Mouse (Mus musculus): Measurements from ENCODE around the gene Btrc. TPM values are rescaled to one million over a fixed set of nuclear protein-coding genes. Genes with fewer than 3 reads are reported as not detected.

Btrc gene
- polyA plus RNA-seq (2014; fragmentation: Nextera tagmentation; extraction: Ambion mirVana) = 44.6 and 45.0 TPM in 2 replicates

GRCm38 (mm10) chr19:45363384-45363926 is at the start of gene Btrc:
Btrc (plus strand) TSS chr19:45363734.
- Histone ChIP-seq H3K27ac (replicated peaks; ENCODE audit: low read depth, low read length) (peak within 1 kb of the TSS; percentile 95), H3K27me3 (replicated peaks; ENCODE audit: control insufficient read depth, insufficient read depth, low read length) (no peaks in the 10 kb centered on the region), H3K36me3 (ENCODE audit: control insufficient read depth, insufficient read depth, low read length) (no peaks in the 10 kb centered on the region), H3K9me3 (ENCODE audit: control insufficient read depth, low read length) (no peaks in the 10 kb centered on the region), H3K4me3 (ENCODE audit: low read depth, low read length) (peak within 1 kb of the TSS; percentile 88), H3K4me2 (ENCODE audit: low read depth, low read length) (peak within 1 kb of the TSS; percentile 86), H3K4me1 (ENCODE audit: control insufficient read depth, insufficient read depth, low read length) (peaks cover 7% of the 10 kb centered on the region; the same call in 1 of the 2 replicates), H3K9ac (ENCODE audit: low read depth, low read length) (peak within 1 kb of the TSS; percentile 88)
- peak; percentile 99 for ATAC-seq (ENCODE audit: low read depth)
- WGBS = under 1% methylated on average over 37 of the region's 42 CpGs
- peak; percentile 100 for DNase-seq (ENCODE audit: low spot score)

GRCm38 (mm10) chr19:45317473-45317882 is 46.1 kb upstream of the Btrc start:
- peak; percentile 76 for DNase-seq (ENCODE audit: low spot score)
- Histone ChIP-seq H3K36me3 (ENCODE audit: control insufficient read depth, insufficient read depth, low read length) (no peaks in the 10 kb centered on the region), H3K4me2 (ENCODE audit: low read depth, low read length) (peak overlapping the region; percentile 29), H3K27me3 (replicated peaks; ENCODE audit: control insufficient read depth, insufficient read depth, low read length) (no peaks in the 10 kb centered on the region), H3K9ac (ENCODE audit: low read depth, low read length) (peak overlapping the region; percentile 43; the same call in 1 of the 2 replicates), H3K4me3 (ENCODE audit: low read depth, low read length) (no peak overlapping the region), H3K4me1 (ENCODE audit: control insufficient read depth, insufficient read depth, low read length) (peaks cover 11% of the 10 kb centered on the region), H3K27ac (replicated peaks; ENCODE audit: low read depth, low read length) (peak overlapping the region; percentile 73), H3K9me3 (ENCODE audit: control insufficient read depth, low read length) (no peaks in the 10 kb centered on the region)
- WGBS = 20% methylated on average over 13 of the region's 13 CpGs
- 0 out of 2 replicates have a peak, but pooled peaks have one; percentile 53 for ATAC-seq (ENCODE audit: low read depth)

DNA sequence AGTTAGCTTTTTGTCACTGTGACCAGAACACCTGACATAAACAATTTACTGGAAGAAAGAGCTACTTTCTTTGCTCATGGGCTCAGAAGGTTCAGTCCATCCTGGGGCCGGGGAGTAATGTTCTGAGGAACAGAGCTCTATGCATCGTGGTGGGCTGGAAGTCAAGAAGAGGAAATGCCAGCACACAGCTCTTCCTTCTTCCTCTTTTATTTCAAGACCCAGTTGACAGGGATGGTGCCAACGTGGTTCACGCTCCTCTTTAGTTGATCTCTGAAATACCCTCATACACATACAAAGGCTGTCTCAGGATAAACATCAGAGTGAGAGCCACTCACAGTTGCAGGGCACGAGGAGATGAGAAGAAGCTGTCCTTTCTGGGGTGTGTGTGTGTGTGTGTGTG is 42.5 kb upstream of the Btrc start:
- Histone ChIP-seq H3K36me3 (ENCODE audit: control insufficient read depth, insufficient read depth, low read length) (no peaks in the 10 kb centered on the region), H3K4me2 (ENCODE audit: low read depth, low read length) (no peak overlapping the region), H3K27ac (replicated peaks; ENCODE audit: low read depth, low read length) (no peak overlapping the region), H3K27me3 (replicated peaks; ENCODE audit: control insufficient read depth, insufficient read depth, low read length) (no peaks in the 10 kb centered on the region), H3K4me3 (ENCODE audit: low read depth, low read length) (no peak overlapping the region), H3K9me3 (ENCODE audit: control insufficient read depth, low read length) (no peaks in the 10 kb centered on the region), H3K4me1 (ENCODE audit: control insufficient read depth, insufficient read depth, low read length) (peaks cover 11% of the 10 kb centered on the region), H3K9ac (ENCODE audit: low read depth, low read length) (no peak overlapping the region)
- ATAC-seq (ENCODE audit: low read depth) = no peak
- DNase-seq (ENCODE audit: low spot score) = no peak
- 72% methylated on average over 5 of the region's 5 CpGs for WGBS

- Histone ChIP-seq H3K4me3 (ENCODE audit: low read depth, low read length) (no peak overlapping the region), H3K9me3 (ENCODE audit: control insufficient read depth, low read length) (no peaks in the 10 kb centered on the region), H3K9ac (ENCODE audit: low read depth, low read length) (no peak overlapping the region), H3K27ac (replicated peaks; ENCODE audit: low read depth, low read length) (no peak overlapping the region), H3K36me3 (ENCODE audit: control insufficient read depth, insufficient read depth, low read length) (no peaks in the 10 kb centered on the region), H3K4me1 (ENCODE audit: control insufficient read depth, insufficient read depth, low read length) (peaks cover 4% of the 10 kb centered on the region; the same call in 1 of the 2 replicates), H3K27me3 (replicated peaks; ENCODE audit: control insufficient read depth, insufficient read depth, low read length) (peaks cover 4% of the 10 kb centered on the region; the same call in 1 of the 2 replicates), H3K4me2 (ENCODE audit: low read depth, low read length) (no peak overlapping the region)
- WGBS = 55% methylated on average over 3 of the region's 3 CpGs
- no peak for DNase-seq (ENCODE audit: low spot score)
- no peak for ATAC-seq (ENCODE audit: low read depth)
These were observed 34.5 kb upstream of the Btrc start for GRCm38 (mm10) chr19:45329039-45329438.

GRCm38 (mm10) chr19:45329748-45330298 is 33.7 kb upstream of the Btrc start:
- Histone ChIP-seq H3K9me3 (ENCODE audit: control insufficient read depth, low read length) (no peaks in the 10 kb centered on the region), H3K36me3 (ENCODE audit: control insufficient read depth, insufficient read depth, low read length) (no peaks in the 10 kb centered on the region), H3K4me3 (ENCODE audit: low read depth, low read length) (no peak overlapping the region), H3K27me3 (replicated peaks; ENCODE audit: control insufficient read depth, insufficient read depth, low read length) (peaks cover 4% of the 10 kb centered on the region; the same call in 1 of the 2 replicates), H3K4me1 (ENCODE audit: control insufficient read depth, insufficient read depth, low read length) (peaks cover 4% of the 10 kb centered on the region; the same call in 1 of the 2 replicates), H3K27ac (replicated peaks; ENCODE audit: low read depth, low read length) (no peak overlapping the region), H3K4me2 (ENCODE audit: low read depth, low read length) (peak overlapping the region; percentile 30), H3K9ac (ENCODE audit: low read depth, low read length) (no peak overlapping the region; the same call in 1 of the 2 replicates)
- ATAC-seq (ENCODE audit: low read depth) = no peak
- DNase-seq (ENCODE audit: low spot score) = no peak
- WGBS = 15% methylated on average over 24 of the region's 24 CpGs

GRCm38 (mm10) chr19:45336718-45337117 is 26.8 kb upstream of the Btrc start:
- peak; percentile 53; the same call in 1 of the 2 replicates for ATAC-seq (ENCODE audit: low read depth)

DNA sequence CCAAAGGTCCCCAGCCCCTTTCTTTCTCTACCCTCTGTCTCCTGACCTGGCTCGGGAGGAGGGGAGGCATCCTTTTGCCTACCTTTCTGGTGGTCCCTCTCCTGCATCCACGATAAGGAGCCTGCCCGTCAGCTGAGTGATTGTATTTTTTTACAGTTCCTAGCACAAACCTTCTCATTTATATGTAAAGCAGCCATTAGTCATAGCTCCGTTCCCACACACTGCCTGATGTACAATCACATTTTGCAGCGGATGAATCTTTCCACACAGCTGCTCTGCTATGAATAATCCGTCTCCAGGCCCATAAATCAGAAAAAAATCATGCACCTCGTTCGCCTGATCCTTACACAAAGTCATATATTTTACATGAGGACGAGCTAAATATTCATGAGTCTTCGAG is 25.4 kb upstream of the Btrc start:
- H3K9ac ChIP-seq (ENCODE audit: low read depth, low read length) = no peak overlapping the region
- H3K4me3 ChIP-seq (ENCODE audit: low read depth, low read length) = no peak overlapping the region
- H3K4me1 ChIP-seq (ENCODE audit: control insufficient read depth, insufficient read depth, low read length) = peaks cover 11% of the 10 kb centered on the region; the same call in 1 of the 2 replicates
- H3K4me2 ChIP-seq (ENCODE audit: low read depth, low read length) = no peak overlapping the region
- no peaks in the 10 kb centered on the region for H3K36me3 ChIP-seq (ENCODE audit: control insufficient read depth, insufficient read depth, low read length)
- DNase-seq (ENCODE audit: low spot score) (peak; percentile 26), ATAC-seq (ENCODE audit: low read depth) (no peak)
- 53% methylated on average over 10 of the region's 10 CpGs for WGBS
- H3K27me3 ChIP-seq (replicated peaks; ENCODE audit: control insufficient read depth, insufficient read depth, low read length) = no peaks in the 10 kb centered on the region
- H3K9me3 ChIP-seq (ENCODE audit: control insufficient read depth, low read length) = no peaks in the 10 kb centered on the region
- no peak overlapping the region for H3K27ac ChIP-seq (replicated peaks; ENCODE audit: low read depth, low read length)

More at GRCm38 (mm10) chr19:45336718-45337117, 26.8 kb upstream of the Btrc start:
- DNase-seq (ENCODE audit: low spot score) = peak; percentile 48
- Histone ChIP-seq H3K4me2 (ENCODE audit: low read depth, low read length) (no peak overlapping the region), H3K4me1 (ENCODE audit: control insufficient read depth, insufficient read depth, low read length) (peaks cover 11% of the 10 kb centered on the region; the same call in 1 of the 2 replicates), H3K4me3 (ENCODE audit: low read depth, low read length) (no peak overlapping the region), H3K9ac (ENCODE audit: low read depth, low read length) (no peak overlapping the region), H3K9me3 (ENCODE audit: control insufficient read depth, low read length) (no peaks in the 10 kb centered on the region), H3K27me3 (replicated peaks; ENCODE audit: control insufficient read depth, insufficient read depth, low read length) (no peaks in the 10 kb centered on the region), H3K36me3 (ENCODE audit: control insufficient read depth, insufficient read depth, low read length) (no peaks in the 10 kb centered on the region), H3K27ac (replicated peaks; ENCODE audit: low read depth, low read length) (no peak overlapping the region)
- WGBS = 76% methylated on average over 6 of the region's 6 CpGs

GRCm38 (mm10) chr19:45343941-45344340 is 19.6 kb upstream of the Btrc start:
- no peak overlapping the region for H3K27ac ChIP-seq (replicated peaks; ENCODE audit: low read depth, low read length)
- DNase-seq (ENCODE audit: low spot score) (peak; percentile 18), ATAC-seq (ENCODE audit: low read depth) (no peak)
- H3K4me3 ChIP-seq (ENCODE audit: low read depth, low read length) = no peak overlapping the region
- H3K9ac ChIP-seq (ENCODE audit: low read depth, low read length) = no peak overlapping the region
- no peaks in the 10 kb centered on the region for H3K4me1 ChIP-seq (ENCODE audit: control insufficient read depth, insufficient read depth, low read length)
- no peaks in the 10 kb centered on the region for H3K9me3 ChIP-seq (ENCODE audit: control insufficient read depth, low read length)
- WGBS = 56% methylated on average over 5 of the region's 5 CpGs
- no peaks in the 10 kb centered on the region for H3K36me3 ChIP-seq (ENCODE audit: control insufficient read depth, insufficient read depth, low read length)
- H3K4me2 ChIP-seq (ENCODE audit: low read depth, low read length) = no peak overlapping the region
- H3K27me3 ChIP-seq (replicated peaks; ENCODE audit: control insufficient read depth, insufficient read depth, low read length) = no peaks in the 10 kb centered on the region
